Mouse (Mus musculus): ENCODE measurements around the gene Igflr1. TPM values are rescaled to one million over a fixed set of nuclear protein-coding genes. Genes with fewer than 3 reads are reported as not detected.

The Igflr1 gene
- total RNA-seq (2023), result 1 to 10 TPM; 2.3 to 4.4 TPM

GRCm38 (mm10) chr7:30564970-30565571 lies at the start of gene Igflr1:
Igflr1 (plus strand) TSS chr7:30565427.

GRCm38 (mm10) chr7:30534633-30535577 lies 30.3 kb upstream of the Igflr1 start, which contains the start of gene Arhgap33:
Arhgap33 (minus strand) TSS chr7:30535060.

GRCm38 (mm10) chr7:30552102-30553020 lies 12.9 kb upstream of the Igflr1 start, which contains the start of the genes Hspb6 and Proser3:
Hspb6 (plus strand) TSS chr7:30552178.
Proser3 (minus strand) TSS chr7:30552299.

GRCm38 (mm10) chr7:30559443-30559954 lies 5.7 kb upstream of the Igflr1 start, which contains the start of gene Lin37:
Lin37 (minus strand) TSS chr7:30559838.

GRCm38 (mm10) chr7:30563117-30563905 lies 1.9 kb upstream of the Igflr1 start, which contains the start of the genes U2af1l4, Gm49396 and Psenen:
U2af1l4 (plus strand) TSS chr7:30563301.
Gm49396 (plus strand) TSS chr7:30563344.
Psenen (minus strand) TSS chr7:30563627.

GRCm38 (mm10) chr7:30588676-30589434 lies 23.6 kb downstream of the Igflr1 start, which contains the start of gene Kmt2b:
Kmt2b (minus strand) TSS chr7:30588726.

GRCm38 (mm10) chr7:30598786-30599185 lies 33.6 kb downstream of the Igflr1 start, which contains the start of gene Zbtb32:
Zbtb32 (minus strand) TSS chr7:30598909.

GRCm38 (mm10) chr7:30612654-30613402 lies 47.6 kb downstream of the Igflr1 start, which contains the start of gene Upk1a:
Upk1a (minus strand) TSS chr7:30612847.

Other genes with a start within 250 kb of the Igflr1 start
- under 1 TPM; 0.31 to 0.33 TPM for gene E130208F15Rik, start 243.7 kb upstream of the Igflr1 start, total RNA-seq (2023)
- gene Sdhaf1, start 241.5 kb upstream of the Igflr1 start, total RNA-seq (2023), result 1 to 10 TPM; 2.0 to 3.4 TPM
- gene Lrfn3, start 202.7 kb upstream of the Igflr1 start, total RNA-seq (2023), result not detected
- gene Tyrobp, start 151.7 kb upstream of the Igflr1 start, total RNA-seq (2023), result 1,000 to 10,000 TPM; 1,969 to 2,032 TPM
- gene Hcst, start 145.6 kb upstream of the Igflr1 start, total RNA-seq (2023), result 100 to 1,000 TPM; 116 to 124 TPM
- gene Nfkbid, start 143.7 kb upstream of the Igflr1 start, total RNA-seq (2023), result 10 to 100 TPM; 61.7 to 67.0 TPM
- gene Aplp1, start 119.9 kb upstream of the Igflr1 start, total RNA-seq (2023), result under 1 TPM in 1 of 2 experiments, not detected in 1; 0.35 TPM
- not detected for gene Kirrel2, start 107.7 kb upstream of the Igflr1 start, total RNA-seq (2023)
- not detected for gene Nphs1, start 107.1 kb upstream of the Igflr1 start, total RNA-seq (2023)
- gene Prodh2, start 71.8 kb upstream of the Igflr1 start, total RNA-seq (2023), result not detected
- gene Arhgap33, start 30.4 kb upstream of the Igflr1 start, total RNA-seq (2023), result 10 to 100 TPM; 17.6 to 19.1 TPM
- 1 to 10 TPM; 5.0 to 5.5 TPM for gene Hspb6, start 13.2 kb upstream of the Igflr1 start, total RNA-seq (2023)
- gene Proser3, start 13.1 kb upstream of the Igflr1 start, total RNA-seq (2023), result 1 to 10 TPM; 4.4 to 5.1 TPM
- gene Lin37, start 5.6 kb upstream of the Igflr1 start, total RNA-seq (2023), result 10 to 100 TPM; 24.1 to 36.0 TPM
- 10 to 100 TPM; 36.6 to 41.9 TPM for gene U2af1l4, start 2.1 kb upstream of the Igflr1 start, total RNA-seq (2023)
- 1 to 10 TPM; 4.6 to 5.6 TPM for gene Gm49396, start 2.1 kb upstream of the Igflr1 start, total RNA-seq (2023)
- 100 to 1,000 TPM; 117 to 126 TPM for gene Psenen, start 1.8 kb upstream of the Igflr1 start, total RNA-seq (2023)
- gene Kmt2b, start 23.3 kb downstream of the Igflr1 start, total RNA-seq (2023), result 10 to 100 TPM; 51.8 to 52.4 TPM
- under 1 TPM in 1 of 2 experiments, not detected in 1; 0.44 TPM for gene Zbtb32, start 33.5 kb downstream of the Igflr1 start, total RNA-seq (2023)
- under 1 TPM in 1 of 2 experiments, not detected in 1; 0.29 TPM for gene Upk1a, start 47.4 kb downstream of the Igflr1 start, total RNA-seq (2023)
- 100 to 1,000 TPM; 236 to 278 TPM for gene Cox6b1, start 60.7 kb downstream of the Igflr1 start, total RNA-seq (2023)
- gene Etv2, start 70.4 kb downstream of the Igflr1 start, total RNA-seq (2023), result not detected
- 10 to 100 TPM; 73.6 to 73.7 TPM for gene Rbm42, start 84.9 kb downstream of the Igflr1 start, total RNA-seq (2023)
- 10 to 100 TPM; 19.2 to 25.8 TPM for gene Haus5, start 99.6 kb downstream of the Igflr1 start, total RNA-seq (2023)
- gene Pmis2, start 106.2 kb downstream of the Igflr1 start, total RNA-seq (2023), result not detected
- not detected for gene 2200002J24Rik, start 133.5 kb downstream of the Igflr1 start, total RNA-seq (2023)
- under 1 TPM in 1 of 2 experiments, not detected in 1; 0.99 TPM for gene Atp4a, start 146.8 kb downstream of the Igflr1 start, total RNA-seq (2023)
- gene Tmem147, start 164.1 kb downstream of the Igflr1 start, total RNA-seq (2023), result 10 to 100 TPM; 35.2 to 35.7 TPM
- gene Gapdhs, start 178.3 kb downstream of the Igflr1 start, total RNA-seq (2023), result not detected
- 1 to 10 TPM; 1.3 to 2.7 TPM for gene Sbsn, start 186.0 kb downstream of the Igflr1 start, total RNA-seq (2023)
- gene Dmkn, start 198.3 kb downstream of the Igflr1 start, total RNA-seq (2023), result 1 to 10 TPM; 2.8 to 4.5 TPM
- gene Krtdap, start 222.5 kb downstream of the Igflr1 start, total RNA-seq (2023), result not detected

Data from neutrophil, adult 83 days (primary cell).